Mouse (Mus musculus): ENCODE measurements around the gene Sash1. TPM values are rescaled to one million over a fixed set of nuclear protein-coding genes. Genes with fewer than 3 reads are reported as not detected.

The Sash1 gene
- polyA plus RNA-seq, 1 experiment from 2014 or later = 3.3 TPM

GRCm38 (mm10) chr10:8765922-8766522, 119.8 kb downstream of the Sash1 start:
- H3K4me1 ChIP-seq (ENCODE audit: control insufficient read depth, insufficient read depth, low read length) = peaks cover 2% of the 10 kb centered on the region; the same call in 1 of the 2 replicates
- no peak overlapping the region for H3K9ac ChIP-seq (replicated peaks; ENCODE audit: low read length)
- H3K27me3 ChIP-seq (ENCODE audit: control insufficient read depth, insufficient read depth, low read length) = no peaks in the 10 kb centered on the region
- H3K4me2 ChIP-seq (ENCODE audit: low read depth, low read length) = no peak overlapping the region
- peak; percentile 68 for DNase-seq (ENCODE audit: low spot score)
- H3K9me3 ChIP-seq (replicated peaks; ENCODE audit: control insufficient read depth, low read length) = no peaks in the 10 kb centered on the region
- no peak overlapping the region for H3K27ac ChIP-seq (replicated peaks; ENCODE audit: low read depth, low read length)
- no peak for ATAC-seq (replicated peaks; ENCODE audit: insufficient number of reproducible peaks, low FRiP score, low TSS enrichment, low read depth)
- H3K4me3 ChIP-seq (ENCODE audit: low read depth, low read length) = no peak overlapping the region
- 82% methylated on average over 10 of the region's 10 CpGs for WGBS
- H3K36me3 ChIP-seq (replicated peaks; ENCODE audit: control insufficient read depth, insufficient read depth, low read depth, low read length) = no peaks in the 10 kb centered on the region

GRCm38 (mm10) chr10:8762771-8763170, 123.1 kb downstream of the Sash1 start:
- Histone ChIP-seq H3K9ac (replicated peaks; ENCODE audit: low read length) (no peak overlapping the region), H3K4me2 (ENCODE audit: low read depth, low read length) (peak overlapping the region; percentile 31; the same call in 1 of the 2 replicates), H3K27ac (replicated peaks; ENCODE audit: low read depth, low read length) (no peak overlapping the region), H3K36me3 (replicated peaks; ENCODE audit: control insufficient read depth, insufficient read depth, low read depth, low read length) (no peaks in the 10 kb centered on the region), H3K9me3 (replicated peaks; ENCODE audit: control insufficient read depth, low read length) (no peaks in the 10 kb centered on the region), H3K4me1 (ENCODE audit: control insufficient read depth, insufficient read depth, low read length) (peaks cover 2% of the 10 kb centered on the region; the same call in 1 of the 2 replicates), H3K27me3 (ENCODE audit: control insufficient read depth, insufficient read depth, low read length) (no peaks in the 10 kb centered on the region), H3K4me3 (ENCODE audit: low read depth, low read length) (no peak overlapping the region)
- ATAC-seq (replicated peaks; ENCODE audit: insufficient number of reproducible peaks, low FRiP score, low TSS enrichment, low read depth) = peak; percentile 40
- 24% methylated on average over 12 of the region's 12 CpGs for WGBS
- peak; percentile 48 for DNase-seq (ENCODE audit: low spot score)

- H3K4me2 ChIP-seq (ENCODE audit: low read depth, low read length) = peak overlapping the region; percentile 31
- H3K9ac ChIP-seq (replicated peaks; ENCODE audit: low read length) = 0 out of 2 replicates have a peak overlapping the region, but pooled peaks have one; percentile 6
- no peaks in the 10 kb centered on the region for H3K36me3 ChIP-seq (replicated peaks; ENCODE audit: control insufficient read depth, insufficient read depth, low read depth, low read length)
- peak overlapping the region; percentile 16; the same call in 1 of the 2 replicates for H3K4me3 ChIP-seq (ENCODE audit: low read depth, low read length)
- H3K9me3 ChIP-seq (replicated peaks; ENCODE audit: control insufficient read depth, low read length) = no peaks in the 10 kb centered on the region
- no peaks in the 10 kb centered on the region for H3K27me3 ChIP-seq (ENCODE audit: control insufficient read depth, insufficient read depth, low read length)
- DNase-seq (ENCODE audit: low spot score) (peak; percentile 84), ATAC-seq (replicated peaks; ENCODE audit: insufficient number of reproducible peaks, low FRiP score, low TSS enrichment, low read depth) (peak; percentile 74)
- H3K27ac ChIP-seq (replicated peaks; ENCODE audit: low read depth, low read length) = peak overlapping the region; percentile 52; the same call in 1 of the 2 replicates
- peaks cover 2% of the 10 kb centered on the region; the same call in 1 of the 2 replicates for H3K4me1 ChIP-seq (ENCODE audit: control insufficient read depth, insufficient read depth, low read length)
- WGBS = 4% methylated on average over 14 of the region's 14 CpGs
Observed at GRCm38 (mm10) chr10:8762209-8762701, 123.6 kb downstream of the Sash1 start.

- Histone ChIP-seq H3K4me3 (ENCODE audit: low read depth, low read length) (peak overlapping the region; percentile 16), H3K9me3 (replicated peaks; ENCODE audit: control insufficient read depth, low read length) (no peaks in the 10 kb centered on the region), H3K4me1 (ENCODE audit: control insufficient read depth, insufficient read depth, low read length) (peaks cover 6% of the 10 kb centered on the region), H3K4me2 (ENCODE audit: low read depth, low read length) (peak overlapping the region; percentile 31), H3K36me3 (replicated peaks; ENCODE audit: control insufficient read depth, insufficient read depth, low read depth, low read length) (no peaks in the 10 kb centered on the region), H3K27me3 (ENCODE audit: control insufficient read depth, insufficient read depth, low read length) (no peaks in the 10 kb centered on the region), H3K9ac (replicated peaks; ENCODE audit: low read length) (no peak overlapping the region), H3K27ac (replicated peaks; ENCODE audit: low read depth, low read length) (peak overlapping the region; percentile 52; the same call in 1 of the 2 replicates)
- ATAC-seq (replicated peaks; ENCODE audit: insufficient number of reproducible peaks, low FRiP score, low TSS enrichment, low read depth) = no peak
- 50% methylated on average over 9 of the region's 9 CpGs for WGBS
- no peak for DNase-seq (ENCODE audit: low spot score)
Observed at GRCm38 (mm10) chr10:8761656-8762055, 124.2 kb downstream of the Sash1 start.

GRCm38 (mm10) chr10:8760598-8760997, 125.3 kb downstream of the Sash1 start:
- Histone ChIP-seq H3K4me1 (ENCODE audit: control insufficient read depth, insufficient read depth, low read length) (peaks cover 6% of the 10 kb centered on the region), H3K9ac (replicated peaks; ENCODE audit: low read length) (no peak overlapping the region), H3K27ac (replicated peaks; ENCODE audit: low read depth, low read length) (no peak overlapping the region), H3K36me3 (replicated peaks; ENCODE audit: control insufficient read depth, insufficient read depth, low read depth, low read length) (no peaks in the 10 kb centered on the region), H3K4me3 (ENCODE audit: low read depth, low read length) (no peak overlapping the region), H3K27me3 (ENCODE audit: control insufficient read depth, insufficient read depth, low read length) (no peaks in the 10 kb centered on the region), H3K4me2 (ENCODE audit: low read depth, low read length) (0 out of 2 replicates have a peak overlapping the region, but pooled peaks have one; percentile 4), H3K9me3 (replicated peaks; ENCODE audit: control insufficient read depth, low read length) (no peaks in the 10 kb centered on the region)
- no peak; the same call in 1 of the 2 replicates for ATAC-seq (replicated peaks; ENCODE audit: insufficient number of reproducible peaks, low FRiP score, low TSS enrichment, low read depth)
- WGBS = 28% methylated on average over 4 of the region's 4 CpGs
- DNase-seq (ENCODE audit: low spot score) = peak; percentile 64

- ATAC-seq (replicated peaks; ENCODE audit: insufficient number of reproducible peaks, low FRiP score, low TSS enrichment, low read depth) (no peak), DNase-seq (ENCODE audit: low spot score) (no peak)
- Histone ChIP-seq H3K4me1 (ENCODE audit: control insufficient read depth, insufficient read depth, low read length) (peaks cover 6% of the 10 kb centered on the region), H3K9ac (replicated peaks; ENCODE audit: low read length) (no peak overlapping the region), H3K9me3 (replicated peaks; ENCODE audit: control insufficient read depth, low read length) (no peaks in the 10 kb centered on the region), H3K4me3 (ENCODE audit: low read depth, low read length) (no peak overlapping the region), H3K4me2 (ENCODE audit: low read depth, low read length) (no peak overlapping the region), H3K36me3 (replicated peaks; ENCODE audit: control insufficient read depth, insufficient read depth, low read depth, low read length) (no peaks in the 10 kb centered on the region), H3K27me3 (ENCODE audit: control insufficient read depth, insufficient read depth, low read length) (no peaks in the 10 kb centered on the region), H3K27ac (replicated peaks; ENCODE audit: low read depth, low read length) (no peak overlapping the region)
- WGBS = 91% methylated on average over 7 of the region's 7 CpGs
Observed at GRCm38 (mm10) chr10:8759228-8759627, 126.6 kb downstream of the Sash1 start.

- peak overlapping the region; percentile 33 for H3K4me2 ChIP-seq (ENCODE audit: low read depth, low read length)
- no peaks in the 10 kb centered on the region for H3K36me3 ChIP-seq (replicated peaks; ENCODE audit: control insufficient read depth, insufficient read depth, low read depth, low read length)
- ATAC-seq (replicated peaks; ENCODE audit: insufficient number of reproducible peaks, low FRiP score, low TSS enrichment, low read depth) (no peak), DNase-seq (ENCODE audit: low spot score) (peak; percentile 66)
- no peaks in the 10 kb centered on the region for H3K27me3 ChIP-seq (ENCODE audit: control insufficient read depth, insufficient read depth, low read length)
- peaks cover 6% of the 10 kb centered on the region for H3K4me1 ChIP-seq (ENCODE audit: control insufficient read depth, insufficient read depth, low read length)
- peak overlapping the region; percentile 32 for H3K9ac ChIP-seq (replicated peaks; ENCODE audit: low read length)
- no peaks in the 10 kb centered on the region for H3K9me3 ChIP-seq (replicated peaks; ENCODE audit: control insufficient read depth, low read length)
- 11% methylated on average over 21 of the region's 21 CpGs for WGBS
- peak overlapping the region; percentile 12; the same call in 1 of the 2 replicates for H3K4me3 ChIP-seq (ENCODE audit: low read depth, low read length)
- H3K27ac ChIP-seq (replicated peaks; ENCODE audit: low read depth, low read length) = peak overlapping the region; percentile 59
Observed at GRCm38 (mm10) chr10:8757429-8757931, 128.4 kb downstream of the Sash1 start.
